In the genomic region with DNA sequence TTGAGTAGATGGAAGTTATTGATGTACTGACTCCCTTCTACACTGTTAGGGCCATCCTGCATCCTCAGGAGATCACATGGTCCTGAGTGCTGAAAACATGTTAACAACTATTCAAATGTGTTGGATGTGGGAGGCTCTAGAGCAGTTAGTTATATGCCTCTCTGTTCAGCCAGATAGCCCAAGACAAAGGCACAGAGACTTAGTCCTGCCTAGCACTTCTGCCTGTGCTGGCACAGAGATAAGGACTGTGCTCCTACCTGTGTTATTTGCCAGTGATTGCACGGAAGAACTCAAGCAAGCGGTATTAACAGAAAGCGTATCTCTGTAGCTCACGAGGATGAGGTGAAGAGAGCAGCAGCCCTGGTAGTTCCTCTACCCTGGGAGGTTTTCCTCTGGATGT, we compare ENCODE assay signal across 20 mouse cellular contexts.
DNase-seq lines count a peak whose midpoint lies in the region; ATAC-seq and TF ChIP-seq lines count a peak whose summit lies in the region.
"Had no signal": no experiment of that assay in that cellular context is flagged by ENCODE, and none has a peak within 500 bp of the region (broad histone marks: within the 10 kb centered on the region; RNA-seq: fewer than 3 reads in every experiment).

No protein-coding gene starts in this region.

- no peak overlapping the region for H3K4me2 ChIP-seq in midbrain, embryonic 13.5 days (replicated peaks)
- no peak overlapping the region for H3K4me2 ChIP-seq in liver, embryonic 13.5 days
- peak overlapping the region; percentile 23; the same call in 1 of the 2 replicates for H3K4me2 ChIP-seq in liver, embryonic 15.5 days
- no peak overlapping the region for H3K4me2 ChIP-seq in liver, postnatal 0 days (ENCODE audit: low read depth, low read length)
- H3K4me2 ChIP-seq: embryonic facial prominence, embryonic 12.5 days; forebrain, embryonic 13.5 days; forebrain, embryonic 15.5 days had no signal

- no peaks in the 10 kb centered on the region for H3K27me3 ChIP-seq in midbrain, embryonic 10.5 days (ENCODE audit: low read depth, poor library complexity, severe bottlenecking)
- no peaks in the 10 kb centered on the region for H3K27me3 ChIP-seq in midbrain, embryonic 13.5 days
- peaks cover 3% of the 10 kb centered on the region; the same call in 1 of the 2 replicates for H3K27me3 ChIP-seq in liver, embryonic 13.5 days
- no peaks in the 10 kb centered on the region for H3K27me3 ChIP-seq in liver, embryonic 15.5 days
- no peaks in the 10 kb centered on the region for H3K27me3 ChIP-seq in liver, postnatal 0 days (ENCODE audit: insufficient read depth, low read length)
- H3K27me3 ChIP-seq: embryonic facial prominence, embryonic 12.5 days; forebrain, embryonic 13.5 days; forebrain, embryonic 15.5 days had no signal

- no peak overlapping the region for H3K27ac ChIP-seq in midbrain, embryonic 10.5 days (replicated peaks)
- H3K27ac ChIP-seq in midbrain, embryonic 13.5 days: no peak overlapping the region
- H3K27ac ChIP-seq in liver, embryonic 13.5 days: no peak overlapping the region; the same call in 1 of the 2 replicates
- H3K27ac ChIP-seq in liver, embryonic 15.5 days (replicated peaks): no peak overlapping the region
- H3K27ac ChIP-seq in liver, postnatal 0 days (ENCODE audit: low read depth): no peak overlapping the region
- H3K27ac ChIP-seq: embryonic facial prominence, embryonic 10.5 days; embryonic facial prominence, embryonic 12.5 days; forebrain, embryonic 13.5 days; forebrain, embryonic 15.5 days had no signal

- ATAC-seq in midbrain, embryonic 13.5 days: no peak
- ATAC-seq in liver, embryonic 13.5 days (ENCODE audit: low read depth): peak; percentile 97
- ATAC-seq in liver, embryonic 15.5 days (ENCODE audit: insufficient read depth): peak; percentile 87
- peak; percentile 44; the same call in 1 of the 2 replicates for ATAC-seq in liver, postnatal 0 days
- no peak for ATAC-seq in megakaryocyte-erythroid progenitor cell, adult 5-6 weeks (replicated peaks; ENCODE audit: low FRiP score, low TSS enrichment, poor library complexity, severe bottlenecking)
- ATAC-seq: forebrain, embryonic 13.5 days; forebrain, embryonic 15.5 days had no signal

- peak; percentile 4 for DNase-seq in midbrain, embryonic 10.5 days (ENCODE audit: low spot score)
- peak; percentile 33 for DNase-seq in liver, embryonic 13.5 days
- no peak for DNase-seq in liver, postnatal 0 days
- no peak for DNase-seq in frontal cortex, postnatal 14 days (ENCODE audit: low spot score in 2 of 2)
- no peak for DNase-seq in adipocyte (ENCODE audit: low spot score)
- DNase-seq: adrenal gland, adult 8-10 months; adrenal gland, postnatal 14 days; adrenal gland, postnatal 36 days; cerebellum, adult 11-12 months; cerebellum, adult 2 months; cerebellum, adult 9-10 months; cerebellum, postnatal 10 days; cerebellum, postnatal 25 days had no signal

- no peak overlapping the region for H3K4me3 ChIP-seq in midbrain, embryonic 10.5 days
- no peak overlapping the region for H3K4me3 ChIP-seq in midbrain, embryonic 13.5 days (replicated peaks)
- no peak overlapping the region for H3K4me3 ChIP-seq in liver, embryonic 13.5 days (replicated peaks)
- H3K4me3 ChIP-seq in liver, embryonic 15.5 days (replicated peaks): no peak overlapping the region
- H3K4me3 ChIP-seq in liver, postnatal 0 days (ENCODE audit: low read depth, low read length): no peak overlapping the region
- H3K4me3 ChIP-seq: embryonic facial prominence, embryonic 10.5 days; embryonic facial prominence, embryonic 12.5 days; forebrain, embryonic 13.5 days; forebrain, embryonic 15.5 days had no signal

- no peak for TF ChIP-seq CTCF in liver, postnatal 0 days (IDR thresholded peaks at IDR 0.05; ENCODE audit: low read depth)

- TF ChIP-seq EP300 in liver, postnatal 0 days (IDR thresholded peaks at IDR 0.05; ENCODE audit: low read depth): 0 out of 2 replicates have a peak, but pooled peaks have one; percentile 36

- WGBS in midbrain, embryonic 10.5 days: 93% methylated on average over 4 of the region's 4 CpGs
- WGBS in midbrain, embryonic 13.5 days: 94% methylated on average over 4 of the region's 4 CpGs
- WGBS in liver, embryonic 13.5 days (ENCODE audit: insufficient replicate concordance): 34% methylated on average over 4 of the region's 4 CpGs
- WGBS in liver, embryonic 15.5 days (ENCODE audit: insufficient replicate concordance): 39% methylated on average over 4 of the region's 4 CpGs
- WGBS in liver, postnatal 0 days (ENCODE audit: insufficient replicate concordance): 71% methylated on average over 4 of the region's 4 CpGs

- H3K36me3 ChIP-seq in midbrain, embryonic 10.5 days: no peaks in the 10 kb centered on the region
- H3K36me3 ChIP-seq in midbrain, embryonic 13.5 days: no peaks in the 10 kb centered on the region
- H3K36me3 ChIP-seq in liver, embryonic 13.5 days: no peaks in the 10 kb centered on the region
- no peaks in the 10 kb centered on the region for H3K36me3 ChIP-seq in liver, embryonic 15.5 days (replicated peaks)
- no peaks in the 10 kb centered on the region for H3K36me3 ChIP-seq in liver, postnatal 0 days (replicated peaks; ENCODE audit: insufficient read depth, low read length)
- H3K36me3 ChIP-seq: embryonic facial prominence, embryonic 10.5 days; embryonic facial prominence, embryonic 12.5 days; forebrain, embryonic 15.5 days had no signal

- H3K9me3 ChIP-seq in midbrain, embryonic 10.5 days (replicated peaks): no peaks in the 10 kb centered on the region
- H3K9me3 ChIP-seq in midbrain, embryonic 13.5 days: no peaks in the 10 kb centered on the region
- no peaks in the 10 kb centered on the region for H3K9me3 ChIP-seq in liver, embryonic 13.5 days (replicated peaks)
- H3K9me3 ChIP-seq in liver, embryonic 15.5 days (replicated peaks): no peaks in the 10 kb centered on the region
- no peaks in the 10 kb centered on the region for H3K9me3 ChIP-seq in liver, postnatal 0 days (ENCODE audit: low read length)
- H3K9me3 ChIP-seq: embryonic facial prominence, embryonic 10.5 days; embryonic facial prominence, embryonic 12.5 days; forebrain, embryonic 13.5 days; forebrain, embryonic 15.5 days had no signal

- H3K4me1 ChIP-seq in midbrain, embryonic 10.5 days: peaks cover 6% of the 10 kb centered on the region
- H3K4me1 ChIP-seq in midbrain, embryonic 13.5 days (replicated peaks): peaks cover 8% of the 10 kb centered on the region; the same call in 1 of the 2 replicates
- H3K4me1 ChIP-seq in liver, embryonic 13.5 days (replicated peaks): peaks cover 16% of the 10 kb centered on the region
- peaks cover 6% of the 10 kb centered on the region for H3K4me1 ChIP-seq in liver, embryonic 15.5 days (replicated peaks)
- H3K4me1 ChIP-seq in liver, postnatal 0 days (ENCODE audit: insufficient read depth): no peaks in the 10 kb centered on the region
- H3K4me1 ChIP-seq: forebrain, embryonic 15.5 days had no signal

- no peak overlapping the region for H3K9ac ChIP-seq in midbrain, embryonic 13.5 days (replicated peaks)
- H3K9ac ChIP-seq in liver, embryonic 13.5 days: peak overlapping the region; percentile 4; the same call in 1 of the 2 replicates
- H3K9ac ChIP-seq in liver, embryonic 15.5 days: no peak overlapping the region
- no peak overlapping the region for H3K9ac ChIP-seq in liver, postnatal 0 days (replicated peaks)
- H3K9ac ChIP-seq: embryonic facial prominence, embryonic 12.5 days; forebrain, embryonic 13.5 days; forebrain, embryonic 15.5 days had no signal

Comparison
In these comparisons a context has a peak if more than half of its experiments do, and no peak if none do; other contexts are left out.
1. DNase-seq: peak in midbrain, embryonic 10.5 days (single experiment) and liver, embryonic 13.5 days (single experiment); none in liver, postnatal 0 days (single experiment), frontal cortex, postnatal 14 days (0 of 2) and adipocyte (single experiment).
2. ATAC-seq: peak in liver, embryonic 13.5 days (single experiment), liver, embryonic 15.5 days (single experiment) and liver, postnatal 0 days (single experiment); none in midbrain, embryonic 13.5 days (single experiment) and megakaryocyte-erythroid progenitor cell, adult 5-6 weeks (single experiment).